Mouse (Mus musculus) myocyte (in vitro differentiated cells): Measurements from ENCODE around the gene Dbn1. TPM values are rescaled to one million over a fixed set of nuclear protein-coding genes. Genes with fewer than 3 reads are reported as not detected.

Source experiments
- H3K27me3 ChIP-seq: one replicate; pipeline ENCODE4 v1.6.1; 2011; ENCODE audit not compliant: control insufficient read depth, insufficient read depth, insufficient read length
- H3K36me3 ChIP-seq: one replicate; pipeline ENCODE4 v1.6.1; 2011; ENCODE audit not compliant: control insufficient read depth, insufficient read depth
- H3K4me2 ChIP-seq: one replicate; pipeline ENCODE4 v1.6.1; 2011; ENCODE audit warnings: low read depth, control low read depth
- H3K4me3 ChIP-seq: one replicate; pipeline ENCODE4 v1.5.1; 2011; ENCODE audit warnings: mild to moderate bottlenecking, control low read depth, moderate library complexity
- H3K79me2 ChIP-seq: one replicate; pipeline ENCODE4 v1.6.1; 2011; ENCODE audit not compliant: control insufficient read depth, insufficient read depth
- H3ac ChIP-seq: one replicate; pipeline ENCODE4 v1.6.1; 2011; ENCODE audit not compliant: control insufficient read depth, insufficient read length
- CEBPB ChIP-seq: IDR thresholded peaks from 2 replicates; pipeline ENCODE4 v1.6.1; 2011; ENCODE audit warnings: mild to moderate bottlenecking, moderate library complexity; ENCODE audit not compliant: poor library complexity, insufficient read depth, severe bottlenecking
- E2F4 ChIP-seq: IDR thresholded peaks from one replicate; pipeline ENCODE4 v1.6.1; 2011; ENCODE audit warnings: mild to moderate bottlenecking, control low read depth, moderate library complexity; ENCODE audit not compliant: insufficient read depth
- MAX ChIP-seq: IDR thresholded peaks from one replicate; pipeline ENCODE4 v1.6.1; 2011; ENCODE audit warnings: low read depth, mild to moderate bottlenecking, control low read depth
- MYOD1 ChIP-seq, 3 experiments: IDR thresholded peaks; one replicate each; pipeline ENCODE4 v1.6.1; 2011; ENCODE audit warnings: control low read depth in 2 of 3, low read depth in 2 of 3, mild to moderate bottlenecking in 2 of 3, moderate library complexity in 1 of 3; ENCODE audit not compliant: insufficient read length in 2 of 3, control insufficient read depth in 1 of 3
- MYOG ChIP-seq, 3 experiments: IDR thresholded peaks; one replicate each; pipeline ENCODE4 v1.6.1; 2011; ENCODE audit warnings: control low read depth in 2 of 3, low read depth in 2 of 3, mild to moderate bottlenecking in 2 of 3; ENCODE audit not compliant: insufficient read length in 2 of 3, control insufficient read depth in 1 of 3, insufficient read depth in 1 of 3
- POLR2A ChIP-seq: IDR thresholded peaks from one replicate; pipeline ENCODE4 v1.6.1; 2011; ENCODE audit warnings: low read depth, mild to moderate bottlenecking, control low read depth, moderate library complexity; ENCODE audit not compliant: insufficient read length
- POLR2AphosphoS2 ChIP-seq: IDR thresholded peaks from one replicate; pipeline ENCODE4 v1.6.1; 2011; ENCODE audit warnings: low read depth, control low read depth; ENCODE audit not compliant: insufficient read length
- REST ChIP-seq: IDR thresholded peaks from one replicate; pipeline ENCODE4 v1.6.1; 2011; ENCODE audit warnings: mild to moderate bottlenecking, control low read depth, moderate library complexity; ENCODE audit not compliant: insufficient read depth, insufficient read length
- SRF ChIP-seq: IDR thresholded peaks from one replicate; pipeline ENCODE4 v1.6.1; 2011; ENCODE audit warnings: low read depth; ENCODE audit not compliant: control insufficient read depth, insufficient read length
- TCF12 ChIP-seq: IDR thresholded peaks from one replicate; pipeline ENCODE4 v1.6.1; 2011; ENCODE audit warnings: mild to moderate bottlenecking, control low read depth; ENCODE audit not compliant: poor library complexity, insufficient read depth, severe bottlenecking
- TCF3 ChIP-seq: IDR thresholded peaks from one replicate; pipeline ENCODE4 v1.6.1; 2011; ENCODE audit warnings: low read depth, control low read depth; ENCODE audit not compliant: insufficient read length
- USF1 ChIP-seq: IDR thresholded peaks from one replicate; pipeline ENCODE4 v1.6.1; 2011; ENCODE audit warnings: low read depth, mild to moderate bottlenecking, control low read depth, moderate library complexity
- polyA plus RNA-seq: library from polyadenylated mRNA; unstranded; fragments of >200 nt; fragmentation: generic; extraction: Trizol; gene quantifications from one replicate; pipeline ENCODE4 v1.2.1, GENCODE M21; 2012; ENCODE audit warnings: missing spikeins

The Dbn1 gene
- polyA plus RNA-seq, 1 experiment, result 165 TPM

DNA sequence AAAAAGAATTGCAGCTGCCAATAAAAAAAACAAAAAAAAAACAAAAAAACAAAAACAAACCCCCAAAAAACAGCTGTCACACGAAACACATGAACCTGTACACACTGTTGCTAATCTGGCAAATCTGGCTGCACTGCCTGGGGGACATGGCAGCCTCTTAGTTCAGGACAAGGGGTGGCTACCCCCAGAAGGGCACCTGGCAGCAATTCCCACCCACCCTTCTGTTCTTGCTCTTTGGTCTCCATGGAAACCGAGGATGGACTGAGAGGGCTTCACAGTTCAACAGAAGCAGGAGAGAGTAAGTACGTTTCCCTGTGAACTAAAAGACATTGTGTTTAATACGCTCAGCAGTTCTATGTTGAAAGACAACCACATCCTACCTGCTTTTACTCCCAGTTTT, 7.8 kb upstream of the Dbn1 start:
- no peaks in the 10 kb centered on the region for H3K79me2 ChIP-seq
- no peak overlapping the region for H3K4me3 ChIP-seq
- no peak for TF ChIP-seq TCF3
- TF ChIP-seq MYOG (IDR thresholded peaks at IDR 0.05; ENCODE audit: control insufficient read depth in 1 of 3, insufficient read depth in 1 of 3, insufficient read length in 2 of 3, low read depth in 2 of 3), result no peak
- no peak for TF ChIP-seq CEBPB
- no peak for TF ChIP-seq MAX
- TF ChIP-seq USF1, result no peak
- H3K4me2 ChIP-seq, result no peak overlapping the region
- no peaks in the 10 kb centered on the region for H3K27me3 ChIP-seq
- peaks cover 14% of the 10 kb centered on the region for H3K36me3 ChIP-seq
- no peak overlapping the region for H3ac ChIP-seq

GRCm38 (mm10) chr13:55494883-55495621, 7.1 kb upstream of the Dbn1 start:
- Histone ChIP-seq H3ac (no peak overlapping the region), H3K79me2 (no peaks in the 10 kb centered on the region), H3K4me3 (no peak overlapping the region), H3K27me3 (no peaks in the 10 kb centered on the region), H3K36me3 (peaks cover 8% of the 10 kb centered on the region), H3K4me2 (no peak overlapping the region)
- TF ChIP-seq POLR2AphosphoS2, result peak; percentile 54
- peak in 2 of 3 experiments; percentile 35 to 51 for TF ChIP-seq MYOG (IDR thresholded peaks at IDR 0.05; ENCODE audit: control insufficient read depth in 1 of 3, insufficient read depth in 1 of 3, insufficient read length in 2 of 3, low read depth in 2 of 3)
- no peak for TF ChIP-seq SRF
- TF ChIP-seq MYOD1 (IDR thresholded peaks at IDR 0.05; ENCODE audit: control insufficient read depth in 1 of 3, insufficient read length in 2 of 3, low read depth in 2 of 3), result peak in 2 of 3 experiments; percentile 79 to 80

GRCm38 (mm10) chr13:55494257-55494656, 6.3 kb upstream of the Dbn1 start:
- Histone ChIP-seq H3ac (no peak overlapping the region), H3K4me3 (no peak overlapping the region), H3K27me3 (no peaks in the 10 kb centered on the region), H3K4me2 (no peak overlapping the region), H3K79me2 (no peaks in the 10 kb centered on the region), H3K36me3 (peaks cover 4% of the 10 kb centered on the region)
- TF ChIP-seq TCF3, result no peak
- no peak for TF ChIP-seq TCF12
- no peak for TF ChIP-seq MYOG (IDR thresholded peaks at IDR 0.05; ENCODE audit: control insufficient read depth in 1 of 3, insufficient read depth in 1 of 3, insufficient read length in 2 of 3, low read depth in 2 of 3)
- TF ChIP-seq CEBPB, result no peak
- TF ChIP-seq POLR2AphosphoS2, result peak; percentile 53

DNA sequence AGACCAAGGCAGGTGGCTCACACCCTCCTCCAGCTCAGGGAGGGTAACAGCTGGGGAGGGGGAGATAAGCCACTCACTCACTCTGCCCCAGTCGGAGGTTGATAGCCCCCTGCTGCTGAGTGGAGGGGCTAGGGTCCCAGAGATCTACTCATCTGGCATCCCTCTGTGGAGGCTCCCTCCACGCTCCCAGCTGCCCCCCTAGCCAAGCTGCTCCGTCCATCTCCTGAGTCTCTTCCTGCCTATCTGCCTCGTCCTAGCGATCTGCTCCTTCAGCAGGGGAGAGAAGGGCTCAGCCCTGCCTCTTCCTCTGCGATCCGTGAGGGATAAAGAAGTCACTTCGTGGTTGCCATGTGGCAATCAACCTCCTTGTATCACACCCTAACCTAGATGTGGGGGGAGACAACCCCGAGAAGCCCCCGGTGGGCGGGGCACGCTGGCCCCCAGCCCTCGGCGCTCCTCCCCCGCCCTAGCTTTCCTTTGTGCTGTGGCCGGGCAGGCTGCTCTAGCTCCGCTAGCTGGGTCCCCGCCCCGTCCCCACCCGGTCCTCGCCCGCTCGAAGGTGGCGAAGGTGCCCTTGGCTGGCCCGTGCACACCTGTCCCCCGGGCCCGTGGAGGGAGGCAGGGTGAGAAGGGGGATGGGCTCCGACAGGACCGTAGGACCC, 864 bp downstream of the Dbn1 start:
- Histone ChIP-seq H3K36me3 (no peaks in the 10 kb centered on the region), H3K27me3 (no peaks in the 10 kb centered on the region), H3K4me2 (peak overlapping the region; percentile 86), H3K4me3 (peak overlapping the region; percentile 67), H3K79me2 (peaks cover 30% of the 10 kb centered on the region), H3ac (peak overlapping the region; percentile 84)
- peak in 1 of 3 experiments; percentile 40 for TF ChIP-seq MYOD1 (IDR thresholded peaks at IDR 0.05; ENCODE audit: control insufficient read depth in 1 of 3, insufficient read length in 2 of 3, low read depth in 2 of 3)
- no peak for TF ChIP-seq USF1
- TF ChIP-seq POLR2A, result peak; percentile 34
- TF ChIP-seq MYOG (IDR thresholded peaks at IDR 0.05; ENCODE audit: control insufficient read depth in 1 of 3, insufficient read depth in 1 of 3, insufficient read length in 2 of 3, low read depth in 2 of 3), result peak in 1 of 3 experiments; percentile 69
- no peak for TF ChIP-seq SRF
- no peak for TF ChIP-seq E2F4
- no peak for TF ChIP-seq MAX
- TF ChIP-seq POLR2AphosphoS2, result no peak
- TF ChIP-seq TCF12, result no peak

DNA sequence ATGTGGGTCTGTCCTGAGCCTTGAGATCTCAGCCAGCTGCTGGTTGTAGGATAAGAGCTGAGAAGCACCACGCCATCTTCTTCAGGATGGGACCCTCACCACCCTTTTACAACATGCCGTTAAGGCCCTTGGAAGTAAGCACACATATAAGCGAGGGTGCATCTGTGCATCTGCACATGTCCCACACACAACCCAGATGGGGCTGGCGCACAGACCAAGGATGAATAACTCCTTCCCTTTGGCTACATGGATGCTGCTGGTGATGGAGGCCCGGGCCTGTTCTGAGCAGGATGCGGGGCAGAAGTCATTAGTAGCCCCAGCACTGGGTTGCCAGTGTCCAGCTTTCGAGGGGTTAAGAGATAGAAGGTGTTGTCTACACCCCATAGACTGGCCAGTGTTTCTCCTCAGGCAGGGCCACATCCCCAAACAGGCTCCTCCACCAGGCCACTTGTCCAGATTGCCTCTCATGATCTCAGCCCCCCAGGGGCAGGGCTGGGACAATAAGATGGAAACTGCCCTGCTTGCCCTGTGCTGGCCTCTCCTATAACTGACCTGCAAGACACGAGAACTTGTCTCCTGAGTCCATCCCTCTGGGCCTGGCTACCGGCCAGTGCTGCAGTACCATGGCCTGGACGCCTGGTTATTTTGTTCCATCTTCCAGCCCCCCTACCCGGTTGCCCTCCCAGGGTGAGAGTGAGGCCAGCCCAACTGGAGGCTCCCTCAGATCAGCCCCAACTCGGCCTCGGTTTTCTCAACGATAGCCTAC, 1.7 kb downstream of the Dbn1 start:
- H3K36me3 ChIP-seq, result peaks cover 4% of the 10 kb centered on the region
- H3K79me2 ChIP-seq, result peaks cover 30% of the 10 kb centered on the region
- TF ChIP-seq USF1, result no peak
- no peak for TF ChIP-seq MYOD1 (IDR thresholded peaks at IDR 0.05; ENCODE audit: control insufficient read depth in 1 of 3, insufficient read length in 2 of 3, low read depth in 2 of 3)
- no peak for TF ChIP-seq MAX
- TF ChIP-seq E2F4, result no peak
- no peak for TF ChIP-seq MYOG (IDR thresholded peaks at IDR 0.05; ENCODE audit: control insufficient read depth in 1 of 3, insufficient read depth in 1 of 3, insufficient read length in 2 of 3, low read depth in 2 of 3)
- TF ChIP-seq CEBPB, result no peak
- no peak for TF ChIP-seq POLR2A
- no peak for TF ChIP-seq REST
- H3K4me2 ChIP-seq, result peak overlapping the region; percentile 86
- H3K27me3 ChIP-seq, result no peaks in the 10 kb centered on the region
- H3K4me3 ChIP-seq, result peak overlapping the region; percentile 67
- peak overlapping the region; percentile 84 for H3ac ChIP-seq
